ENCODE assay signal across 8 mouse cellular contexts in genomic region chr7:6362268-6363046, GRCm38 (mm10). TPM values are rescaled to one million over a fixed set of nuclear protein-coding genes. Genes with fewer than 3 reads are reported as not detected.
A peak's percentile ranks its signal among the peaks of the same experiment; 100 is the strongest.
DNase-seq lines count a peak whose midpoint lies in the region; ATAC-seq lines count a peak whose summit lies in the region.

No protein-coding gene starts in this region.

- under 1% methylated on average over 38 of the region's 38 CpGs for WGBS in hindbrain, embryonic 12.5 days

- peak; percentile 100 for DNase-seq in NIH3T3 (ENCODE audit: low read depth)
- peak; percentile 99 to 100 for DNase-seq in cerebellum, postnatal 10 days
- DNase-seq in frontal cortex, postnatal 10 days (ENCODE audit: low spot score in 2 of 2), result peak; percentile 98 to 99
- DNase-seq in layer of hippocampus, postnatal 14 days (ENCODE audit: low spot score in 2 of 2), result peak; percentile 95 to 99
- DNase-seq in lung, postnatal 14 days, result peak; percentile 99
- DNase-seq in retina, adult 2 months (ENCODE audit: low read depth, low spot score), result peak; percentile 100
- peak; percentile 91 for DNase-seq in thymus, postnatal 36 days

- no peaks in the 10 kb centered on the region for H3K9me3 ChIP-seq in hindbrain, embryonic 12.5 days (replicated peaks)

- peak overlapping the region; percentile 55 for H3K9ac ChIP-seq in hindbrain, embryonic 12.5 days

- no peaks in the 10 kb centered on the region for H3K36me3 ChIP-seq in hindbrain, embryonic 12.5 days

- H3K4me3 ChIP-seq in hindbrain, embryonic 12.5 days, result peak overlapping the region; percentile 41

- peak; percentile 95 for ATAC-seq in hindbrain, embryonic 12.5 days (ENCODE audit: low FRiP score)

- no peaks in the 10 kb centered on the region for H3K27me3 ChIP-seq in hindbrain, embryonic 12.5 days

- peaks cover 4% of the 10 kb centered on the region for H3K4me1 ChIP-seq in hindbrain, embryonic 12.5 days

- H3K4me2 ChIP-seq in hindbrain, embryonic 12.5 days (replicated peaks), result peak overlapping the region; percentile 58

- H3K27ac ChIP-seq in hindbrain, embryonic 12.5 days, result peak overlapping the region; percentile 93

RNA-seq across cellular contexts. Expression of gene Zfp78, which starts 0.6 kb away (rescaled TPM):
- 2.8 and 3.0 TPM in 2 replicates for polyA plus RNA-seq in hindbrain, embryonic 12.5 days (2016; fragmentation: Nextera tagmentation; extraction: Ambion mirVana)
- total RNA-seq in layer of hippocampus, postnatal 14 days (2021), result 1 to 10 TPM; 4.1 to 5.9 TPM

RNA-seq across cellular contexts. Expression of gene Gm3854, which starts 18.9 kb away (rescaled TPM):
- polyA plus RNA-seq in hindbrain, embryonic 12.5 days (2016; fragmentation: Nextera tagmentation; extraction: Ambion mirVana), result 4.8 and 5.4 TPM in 2 replicates
- 1 to 10 TPM; 5.0 to 6.6 TPM for total RNA-seq in layer of hippocampus, postnatal 14 days (2021)

RNA-seq across cellular contexts. Expression of gene Zfp28, which starts 20.6 kb away (rescaled TPM):
- 15.9 and 16.4 TPM in 2 replicates for polyA plus RNA-seq in hindbrain, embryonic 12.5 days (2016; fragmentation: Nextera tagmentation; extraction: Ambion mirVana)
- 1 to 10 TPM; 5.7 to 5.9 TPM for total RNA-seq in layer of hippocampus, postnatal 14 days (2021)

RNA-seq across cellular contexts. Expression of gene Zfp583, which starts 31.4 kb away (rescaled TPM):
- polyA plus RNA-seq in hindbrain, embryonic 12.5 days (2016; fragmentation: Nextera tagmentation; extraction: Ambion mirVana), result 10.8 and 12.1 TPM in 2 replicates
- 10 to 100 TPM in 1 of 2 experiments, 1 to 10 TPM in 1; 9.8 to 10.9 TPM for total RNA-seq in layer of hippocampus, postnatal 14 days (2021)

RNA-seq across cellular contexts. Expression of gene Smim17, which starts 36.1 kb away (rescaled TPM):
- polyA plus RNA-seq in hindbrain, embryonic 12.5 days (2016; fragmentation: Nextera tagmentation; extraction: Ambion mirVana), result 1.5 TPM in 2 replicates
- 10 to 100 TPM; 21.0 to 21.7 TPM for total RNA-seq in layer of hippocampus, postnatal 14 days (2021)

Comparison
In these comparisons a context has a peak if more than half of its experiments do, and no peak if none do; other contexts are left out.
1. Peak in every context shown above with its lines: DNase-seq, ATAC-seq, H3K4me3 ChIP-seq and H3K27ac ChIP-seq.